Mouse (Mus musculus): ENCODE results near the gene Atp8a2.
"Not testable (repeated sequence)": the region's sequence is repeated elsewhere in the genome, so short reads cannot be mapped to it uniquely, and the experiment has no call there.

Atp8a2 gene

GRCm38 (mm10) chr14:60026647-60027046, 170.3 kb downstream of the Atp8a2 start:
- DNase-seq (ENCODE audit: low read depth, low spot score): no peak

- peak; percentile 78 for DNase-seq (ENCODE audit: low read depth, low spot score)
Measured at GRCm38 (mm10) chr14:60015891-60016290, 181.1 kb downstream of the Atp8a2 start.

GRCm38 (mm10) chr14:60001801-60002200, 195.2 kb downstream of the Atp8a2 start:
- no peak for DNase-seq (ENCODE audit: low read depth, low spot score)

- no peak for DNase-seq (ENCODE audit: low read depth, low spot score)
Measured at GRCm38 (mm10) chr14:59988860-59989259, 208.1 kb downstream of the Atp8a2 start.

- no peak for DNase-seq (ENCODE audit: low read depth, low spot score)
Measured at GRCm38 (mm10) chr14:59987975-59988374, 209.0 kb downstream of the Atp8a2 start.

GRCm38 (mm10) chr14:59978007-59978406, 219.0 kb downstream of the Atp8a2 start:
- no peak for DNase-seq (ENCODE audit: low read depth, low spot score)

GRCm38 (mm10) chr14:59971221-59971730, 225.7 kb downstream of the Atp8a2 start:
- no peak for DNase-seq (ENCODE audit: low read depth, low spot score)

- no peak for DNase-seq (ENCODE audit: low read depth, low spot score)
Measured at GRCm38 (mm10) chr14:59969485-59970134, 227.4 kb downstream of the Atp8a2 start.

GRCm38 (mm10) chr14:59967847-59968550, 229.0 kb downstream of the Atp8a2 start:
- no peak for DNase-seq (ENCODE audit: low read depth, low spot score)

GRCm38 (mm10) chr14:59966981-59967380, 230.0 kb downstream of the Atp8a2 start:
- DNase-seq (ENCODE audit: low read depth, low spot score): no peak

- no peak for DNase-seq (ENCODE audit: low read depth, low spot score)
Measured at GRCm38 (mm10) chr14:59964569-59964968, 232.4 kb downstream of the Atp8a2 start.

- no peak for DNase-seq (ENCODE audit: low read depth, low spot score)
Measured at GRCm38 (mm10) chr14:59960961-59961360, 236.0 kb downstream of the Atp8a2 start.

- DNase-seq (ENCODE audit: low read depth, low spot score): no peak
Measured at GRCm38 (mm10) chr14:59960214-59960890, 236.6 kb downstream of the Atp8a2 start.

GRCm38 (mm10) chr14:59959723-59960122, 237.3 kb downstream of the Atp8a2 start:
- no peak for DNase-seq (ENCODE audit: low read depth, low spot score)

GRCm38 (mm10) chr14:59949983-59950382, 247.0 kb downstream of the Atp8a2 start:
- no peak for DNase-seq (ENCODE audit: low read depth, low spot score)

GRCm38 (mm10) chr14:59942864-59943611, 253.9 kb downstream of the Atp8a2 start:
- DNase-seq (ENCODE audit: low read depth, low spot score): peak; percentile 71

GRCm38 (mm10) chr14:59942199-59942598, 254.8 kb downstream of the Atp8a2 start:
- no peak for DNase-seq (ENCODE audit: low read depth, low spot score)

- no peak for DNase-seq (ENCODE audit: low read depth, low spot score)
Measured at GRCm38 (mm10) chr14:59932355-59932754, 264.6 kb downstream of the Atp8a2 start.

GRCm38 (mm10) chr14:59931412-59932058, 265.4 kb downstream of the Atp8a2 start:
- no peak for DNase-seq (ENCODE audit: low read depth, low spot score)

- not testable (repeated sequence) for DNase-seq (ENCODE audit: low read depth, low spot score)
Measured at GRCm38 (mm10) chr14:59929190-59929589, 267.8 kb downstream of the Atp8a2 start.

- DNase-seq (ENCODE audit: low read depth, low spot score): no peak
Measured at GRCm38 (mm10) chr14:59928781-59929180, 268.2 kb downstream of the Atp8a2 start.

Measured in embryo, embryonic 11.5 days (tissue).